Mouse (Mus musculus) liver, embryonic 14.5 days (tissue): ENCODE data around the gene Lrrc32. TPM values are rescaled to one million over a fixed set of nuclear protein-coding genes. Genes with fewer than 3 reads are reported as not detected.
A peak's percentile ranks its signal among the peaks of the same experiment; 100 is the strongest.

Experiments
- ATAC-seq: fragments of 200-750 bp; cut with Nextera tagmentation; 2 replicates; pipeline ENCODE4 v1.8.0; 2017; ENCODE audit warnings: moderate number of reproducible peaks, mild to moderate bottlenecking, moderate library complexity; ENCODE audit not compliant: insufficient read depth
- DNase-seq, 3 experiments: peaks; one replicate each; pipeline ENCODE4 v3.0.0-alpha.2; 2012 to 2013; ENCODE audit warnings: low read depth in 3 of 3, low spot score in 3 of 3
- H3K27ac ChIP-seq: fragments of 300-500 bp; sonication (generic); 2 replicates; pipeline ENCODE4 v1.5.1; 2014; ENCODE audit warnings: moderate library complexity, mild to moderate bottlenecking, control low read depth, inconsistent platforms
- H3K27me3 ChIP-seq: fragments of 300-500 bp; sonication (generic); 2 replicates; pipeline ENCODE4 v1.6.1; 2014; ENCODE audit warnings: mild to moderate bottlenecking, low read length, moderate library complexity; ENCODE audit not compliant: control insufficient read depth, insufficient read depth
- H3K36me3 ChIP-seq: fragments of 300-500 bp; sonication (generic); replicated peaks from 2 replicates; pipeline ENCODE4 v1.6.1; 2014; ENCODE audit warnings: low read depth; ENCODE audit not compliant: control insufficient read depth, insufficient read depth
- H3K4me1 ChIP-seq, 2 experiments: fragments of 200-500 bp in 1 of 2; fragments of 300-500 bp in 1 of 2; sonication (generic) in 1 of 2; replicated peaks; 2 replicates each; pipeline ENCODE4 v1.6.1; 2012 to 2014; ENCODE audit warnings: antibody characterized with exemption in 1 of 2, inconsistent platforms in 1 of 2, low read length in 1 of 2; ENCODE audit not compliant: control insufficient read depth in 2 of 2, insufficient read depth in 2 of 2
- H3K4me2 ChIP-seq: fragments of 300-500 bp; sonication (generic); 2 replicates; pipeline ENCODE4 v1.6.1; 2014; ENCODE audit warnings: low read depth, mild to moderate bottlenecking, control low read depth, moderate library complexity
- H3K4me3 ChIP-seq, 2 experiments: fragments of 200-500 bp in 1 of 2; fragments of 300-500 bp in 1 of 2; sonication (generic) in 1 of 2; 2 replicates each; pipeline ENCODE4 v1.5.1; 2012 to 2014; ENCODE audit warnings: low read depth in 2 of 2, low read length in 2 of 2, mild to moderate bottlenecking in 2 of 2, control low read depth in 1 of 2, inconsistent platforms in 1 of 2, moderate library complexity in 1 of 2; ENCODE audit not compliant: insufficient read depth in 1 of 2
- H3K9ac ChIP-seq: fragments of 300-500 bp; sonication (generic); replicated peaks from 2 replicates; pipeline ENCODE4 v1.6.1; 2014; ENCODE audit warnings: mild to moderate bottlenecking, control low read depth, moderate library complexity
- H3K9me3 ChIP-seq: fragments of 300-500 bp; sonication (generic); 2 replicates; pipeline ENCODE4 v1.6.1; 2016; ENCODE audit warnings: low read length, mixed read lengths; ENCODE audit not compliant: control insufficient read depth
- CTCF ChIP-seq: IDR thresholded peaks from 2 replicates; pipeline ENCODE4 v1.5.1; 2016; ENCODE audit warnings: antibody characterized with exemption, low read depth, control low read depth
- EP300 ChIP-seq: IDR thresholded peaks from 2 replicates; pipeline ENCODE4 v1.6.1; 2016; ENCODE audit warnings: antibody characterized with exemption, low read depth
- WGBS: fragments of 180-500 bp; shearing (Covaris S2); extraction: QIAGEN DNeasy Blood & Tissue Kit; methylation state at CpG from one replicate; pipeline ENCODE4 v1.1.7; 2014; ENCODE audit not compliant: insufficient replicate concordance; 5-methylcytosine and 5-hydroxymethylcytosine counted together
- polyA plus RNA-seq, 2 experiments: library from polyadenylated mRNA; depleted of rRNA in 1 of 2; stranded (reverse) in 1 of 2; unstranded in 1 of 2; fragments of >200 nt; fragmentation: Nextera tagmentation in 1 of 2; extraction: Ambion mirVana in 1 of 2; gene quantifications; 2 replicates each; pipeline versions ENCODE4 v1.2.1 to v1.2.3; 2012 to 2014

Lrrc32 gene
- polyA plus RNA-seq, 2 experiments: 3.6 to 4.7 TPM

DNA sequence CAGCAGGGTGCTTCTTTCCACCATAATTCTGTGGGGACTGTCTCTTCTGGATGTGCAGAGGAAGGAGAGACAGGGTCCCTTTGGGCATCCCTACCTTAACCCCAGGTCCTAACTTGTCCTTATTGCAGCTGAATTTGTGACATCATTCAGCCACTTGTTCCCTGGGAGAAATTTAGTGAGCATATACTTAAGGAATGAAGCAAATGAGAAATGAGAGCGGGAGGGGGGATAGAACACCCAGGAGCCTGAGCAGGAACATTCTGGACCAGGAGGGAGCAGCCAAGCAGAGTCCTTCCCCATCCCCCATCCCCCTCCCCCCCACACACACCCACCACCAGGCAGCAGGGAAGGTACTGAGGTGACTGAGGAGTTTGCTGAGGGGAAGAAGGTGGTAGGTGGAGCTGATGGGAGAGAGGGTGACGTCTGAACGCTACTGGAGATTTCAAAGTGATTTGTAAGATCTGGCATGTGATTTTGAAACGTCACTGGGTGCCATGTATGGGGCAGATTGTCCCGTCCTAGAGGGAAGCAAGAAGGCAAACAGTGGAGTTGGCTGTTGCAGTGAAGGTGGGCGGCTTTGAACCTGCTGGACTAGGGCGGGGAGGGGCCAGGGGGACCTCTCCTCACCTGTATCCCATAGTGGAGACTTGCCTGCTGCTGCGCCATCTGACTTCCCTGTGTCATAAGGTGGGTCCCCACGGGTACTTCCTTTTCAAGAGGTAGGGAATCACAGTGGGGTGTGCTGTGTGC, 2.5 kb downstream of the Lrrc32 start:
- Histone ChIP-seq H3K9ac (0 out of 2 replicates have a peak overlapping the region, but pooled peaks have one; percentile 9), H3K27ac (no peak overlapping the region)
- ATAC-seq: no peak

DNA sequence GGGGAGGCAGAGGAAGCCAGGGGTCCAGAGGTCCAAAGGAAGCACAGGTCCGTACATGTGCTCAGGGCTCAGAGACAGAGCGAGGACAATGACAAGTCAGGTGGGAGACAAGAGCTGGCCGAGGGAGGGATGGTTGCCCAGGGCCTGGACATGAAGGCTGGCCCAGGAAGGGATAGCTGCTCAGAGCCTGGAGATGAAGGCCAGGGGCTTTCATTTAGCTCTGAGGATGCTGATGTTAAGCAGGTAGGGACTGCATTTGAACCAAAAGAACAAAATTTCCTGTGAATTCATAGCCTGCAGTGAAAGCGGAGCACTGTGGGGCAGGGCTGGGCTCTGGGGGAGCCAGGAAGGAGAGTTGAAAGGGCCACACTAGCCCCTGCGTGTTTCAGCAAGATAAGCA, 3.2 kb downstream of the Lrrc32 start:
- H3K9me3 ChIP-seq: no peaks in the 10 kb centered on the region
- WGBS: 42% methylated on average over 5 of the region's 5 CpGs
- H3K27ac ChIP-seq: no peak overlapping the region
- H3K4me2 ChIP-seq: no peak overlapping the region
- H3K27me3 ChIP-seq: peaks cover 18% of the 10 kb centered on the region
- H3K4me1 ChIP-seq: peaks cover 0 to 3% of the 10 kb centered on the region in 2 experiments; a peak in 2 of 4 replicates
- no peak overlapping the region for H3K9ac ChIP-seq
- no peaks in the 10 kb centered on the region for H3K36me3 ChIP-seq
- ATAC-seq: no peak
- TF ChIP-seq EP300: no peak
- TF ChIP-seq CTCF: no peak
- no peak for DNase-seq
- peak overlapping the region in 1 of 2 experiments; percentile 27; a peak in 1 of 4 replicates for H3K4me3 ChIP-seq

More for the DNA sequence above, 2.5 kb downstream of the Lrrc32 start:
- TF ChIP-seq CTCF: no peak
- no peak for TF ChIP-seq EP300
- DNase-seq: no peak
- Histone ChIP-seq H3K4me3 (peak overlapping the region; percentile 16 to 37; a peak in 2 of 4 replicates), H3K36me3 (no peaks in the 10 kb centered on the region), H3K27me3 (peaks cover 18% of the 10 kb centered on the region), H3K4me1 (peaks cover 0 to 3% of the 10 kb centered on the region in 2 experiments; a peak in 2 of 4 replicates), H3K9me3 (no peaks in the 10 kb centered on the region), H3K4me2 (0 out of 2 replicates have a peak overlapping the region, but pooled peaks have one; percentile 4)
- WGBS: 41% methylated on average over 9 of the region's 9 CpGs

DNA sequence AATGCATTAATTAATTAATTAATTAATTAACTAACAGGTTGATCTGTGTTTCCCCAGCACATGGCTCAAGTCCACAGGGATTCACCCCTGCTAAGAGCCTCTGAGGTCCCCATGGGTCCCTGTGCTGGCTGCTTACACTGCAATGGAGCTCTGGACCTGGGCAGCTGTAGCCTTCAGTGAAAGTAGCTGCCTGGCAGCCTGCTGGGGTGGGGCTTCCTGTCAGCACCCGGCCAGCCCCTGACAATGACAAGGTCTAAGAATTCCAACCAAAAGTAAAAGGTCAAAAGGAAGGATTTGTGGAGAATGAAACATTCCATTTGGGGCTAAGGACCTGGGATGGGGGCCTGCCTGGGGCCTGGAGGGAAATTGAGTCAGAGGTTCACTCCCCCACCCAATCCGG, 4.2 kb downstream of the Lrrc32 start:
- H3K27me3 ChIP-seq: peaks cover 18% of the 10 kb centered on the region
- 0 out of 2 replicates have a peak overlapping the region, but pooled peaks have one; percentile 6 for H3K4me2 ChIP-seq
- no peak overlapping the region for H3K4me3 ChIP-seq
- H3K9me3 ChIP-seq: no peaks in the 10 kb centered on the region
- no peaks in the 10 kb centered on the region for H3K36me3 ChIP-seq
- WGBS: 42% methylated on average over 2 of the region's 2 CpGs
- no peak overlapping the region for H3K27ac ChIP-seq
- no peak for TF ChIP-seq EP300
- no peak for TF ChIP-seq CTCF
- DNase-seq (no peak), ATAC-seq (no peak)
- H3K4me1 ChIP-seq: peaks cover 0 to 3% of the 10 kb centered on the region in 2 experiments; a peak in 2 of 4 replicates
- H3K9ac ChIP-seq: no peak overlapping the region

DNA sequence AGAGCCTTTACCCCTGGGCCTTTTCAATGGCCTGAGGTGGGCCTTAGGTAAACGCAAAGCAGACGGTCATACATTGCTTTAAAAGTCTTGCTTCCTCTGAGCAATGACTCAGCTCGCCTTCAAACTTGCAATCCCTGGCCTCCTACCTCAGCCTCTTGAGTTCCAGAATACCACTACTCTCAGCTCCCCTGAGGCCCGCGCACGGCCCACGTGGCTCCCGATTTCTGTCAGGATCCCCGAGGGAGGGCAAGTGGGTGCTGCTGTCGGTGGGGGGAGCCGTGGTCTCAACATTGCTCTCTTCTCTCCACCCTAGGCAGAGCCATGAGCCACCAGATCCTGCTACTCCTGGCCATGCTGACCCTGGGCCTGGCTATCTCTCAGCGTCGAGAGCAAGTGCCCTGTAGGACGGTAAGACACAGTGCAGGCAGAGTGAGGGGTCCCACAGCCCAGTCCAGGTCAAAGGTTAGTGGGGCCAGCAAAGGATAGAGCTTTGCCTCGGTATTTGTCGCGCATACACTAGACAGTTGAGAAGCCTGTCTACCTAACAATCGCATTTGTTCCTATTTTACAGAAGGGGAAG, 4.9 kb downstream of the Lrrc32 start:
- H3K27me3 ChIP-seq: peaks cover 15% of the 10 kb centered on the region
- DNase-seq (no peak), ATAC-seq (no peak)
- no peaks in the 10 kb centered on the region for H3K36me3 ChIP-seq
- peaks cover 0 to 3% of the 10 kb centered on the region in 2 experiments; a peak in 2 of 4 replicates for H3K4me1 ChIP-seq
- H3K4me2 ChIP-seq: no peak overlapping the region
- 43% methylated on average over 18 of the region's 18 CpGs for WGBS
- TF ChIP-seq EP300 (no peak), CTCF (no peak)
- H3K9me3 ChIP-seq: no peaks in the 10 kb centered on the region
- H3K4me3 ChIP-seq: no peak overlapping the region
- no peak overlapping the region for H3K27ac ChIP-seq
- H3K9ac ChIP-seq: no peak overlapping the region

DNA sequence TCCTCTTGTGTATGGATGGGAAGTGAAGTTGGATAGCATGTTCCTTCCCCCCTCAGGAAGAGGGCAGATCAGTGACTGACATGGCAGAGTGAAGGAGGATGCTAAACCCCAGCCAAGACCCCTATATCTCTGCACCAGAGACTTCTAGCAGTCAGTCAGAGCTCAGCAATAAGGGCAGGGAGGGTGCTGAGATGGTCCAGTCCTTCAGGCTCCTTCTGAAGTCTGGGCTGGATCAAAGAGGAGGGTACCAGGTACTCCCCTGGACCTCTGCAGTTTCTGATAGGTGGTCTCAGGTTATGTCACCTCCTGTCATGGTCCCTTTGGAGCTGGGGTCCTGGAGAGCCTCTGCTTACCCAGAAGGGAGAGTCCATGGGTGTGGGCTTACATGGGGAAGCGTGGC, 6.5 kb downstream of the Lrrc32 start:
- TF ChIP-seq CTCF: no peak
- TF ChIP-seq EP300: no peak
- Histone ChIP-seq H3K27me3 (peaks cover 5% of the 10 kb centered on the region), H3K4me3 (no peak overlapping the region), H3K27ac (no peak overlapping the region), H3K9me3 (no peaks in the 10 kb centered on the region), H3K4me1 (peaks cover 0 to 3% of the 10 kb centered on the region in 2 experiments; a peak in 2 of 4 replicates), H3K9ac (no peak overlapping the region), H3K4me2 (no peak overlapping the region), H3K36me3 (no peaks in the 10 kb centered on the region)
- DNase-seq: no peak
- WGBS: 44% methylated on average over 1 of the region's 1 CpGs
- no peak for ATAC-seq
